Mouse (Mus musculus) lung, adult 18-20 months (tissue): ENCODE data around the gene Auts2.

ENCODE experiments used
- DNase-seq, 2 experiments: peaks; one replicate each; pipeline ENCODE4 v3.0.0; 2022; ENCODE audit warnings: mixed read lengths in 2 of 2

The Auts2 gene

GRCm38 (mm10) chr5:131490811-131491210, 1052.3 kb downstream of the Auts2 start:
- no peak for DNase-seq

- no peak for DNase-seq
Measured at GRCm38 (mm10) chr5:131489846-131490245, 1053.3 kb downstream of the Auts2 start.

GRCm38 (mm10) chr5:131486527-131486926, 1056.6 kb downstream of the Auts2 start:
- no peak for DNase-seq

- no peak for DNase-seq
Measured at GRCm38 (mm10) chr5:131475278-131475677, 1067.9 kb downstream of the Auts2 start.

- DNase-seq = no peak
Measured at GRCm38 (mm10) chr5:131468609-131469008, 1074.5 kb downstream of the Auts2 start.

- no peak for DNase-seq
Measured at GRCm38 (mm10) chr5:131466131-131466530, 1077.0 kb downstream of the Auts2 start.

GRCm38 (mm10) chr5:131463402-131463801, 1079.7 kb downstream of the Auts2 start:
- DNase-seq = no peak

GRCm38 (mm10) chr5:131459951-131460350, 1083.2 kb downstream of the Auts2 start:
- no peak for DNase-seq

- no peak for DNase-seq
Measured at GRCm38 (mm10) chr5:131459549-131459948, 1083.6 kb downstream of the Auts2 start.

- no peak for DNase-seq
Measured at GRCm38 (mm10) chr5:131458700-131459099, 1084.4 kb downstream of the Auts2 start.

- no peak for DNase-seq
Measured at GRCm38 (mm10) chr5:131457999-131458398, 1085.1 kb downstream of the Auts2 start.

GRCm38 (mm10) chr5:131449181-131449868, 1093.8 kb downstream of the Auts2 start:
- no peak for DNase-seq

- DNase-seq = no peak
Measured at GRCm38 (mm10) chr5:131435239-131435876, 1107.8 kb downstream of the Auts2 start.

GRCm38 (mm10) chr5:131433291-131433690, 1109.9 kb downstream of the Auts2 start:
- DNase-seq = no peak

- DNase-seq = no peak
Measured at GRCm38 (mm10) chr5:131431896-131432295, 1111.2 kb downstream of the Auts2 start.

- DNase-seq = peak; percentile 14 to 38
Measured at GRCm38 (mm10) chr5:131430109-131430508, 1113.0 kb downstream of the Auts2 start.

GRCm38 (mm10) chr5:131429563-131429962, 1113.6 kb downstream of the Auts2 start:
- no peak for DNase-seq

- DNase-seq = peak; percentile 15 to 27
Measured at GRCm38 (mm10) chr5:131427734-131428413, 1115.3 kb downstream of the Auts2 start.

GRCm38 (mm10) chr5:131422737-131423136, 1120.4 kb downstream of the Auts2 start:
- no peak for DNase-seq

- no peak for DNase-seq
Measured at GRCm38 (mm10) chr5:131420406-131420805, 1122.7 kb downstream of the Auts2 start.

GRCm38 (mm10) chr5:131415902-131416545, 1127.1 kb downstream of the Auts2 start:
- no peak for DNase-seq

GRCm38 (mm10) chr5:131398250-131398649, 1144.9 kb downstream of the Auts2 start:
- DNase-seq = no peak

- DNase-seq = no peak
Measured at GRCm38 (mm10) chr5:131395756-131396155, 1147.4 kb downstream of the Auts2 start.
